Mouse (Mus musculus) spleen, embryonic (tissue): ENCODE data around the gene Col28a1.

Experiments
- CTCF ChIA-PET: fragments of 350-600 bp; sonication (Branson Sonifier 250); formaldehyde crosslinking; loops from one replicate; lab custom pipeline; 2022; lab: Charles Lee

Col28a1 gene

GRCm38 (mm10) chr6:8119116-8119515 is 73.3 kb downstream of the Col28a1 start:
- CTCF ChIA-PET = no interaction called here

DNA sequence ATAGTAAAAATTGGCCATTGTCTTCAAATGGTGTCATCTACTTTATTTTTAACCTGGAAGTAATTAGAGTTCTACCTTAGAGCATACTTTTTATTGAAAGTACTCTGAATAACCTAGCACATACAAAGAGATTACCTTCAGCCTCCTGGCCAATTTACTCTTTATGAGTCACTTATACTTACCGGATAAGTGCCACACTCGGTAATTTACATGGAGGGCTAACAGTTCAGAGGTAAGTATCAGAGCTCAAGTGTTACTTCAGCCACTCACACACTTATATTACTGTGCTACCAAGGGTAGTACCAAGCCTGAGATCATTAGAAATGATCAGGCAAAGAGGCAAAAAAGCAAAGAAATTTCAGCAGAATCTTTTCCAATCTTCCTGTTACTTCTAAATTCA is 73.8 kb downstream of the Col28a1 start:
- CTCF ChIA-PET = no interaction called here

GRCm38 (mm10) chr6:8105870-8106706 is 86.3 kb downstream of the Col28a1 start:
- CTCF ChIA-PET = no interaction called here

GRCm38 (mm10) chr6:8101224-8101623 is 91.2 kb downstream of the Col28a1 start:
- CTCF ChIA-PET = no interaction called here

- CTCF ChIA-PET = no interaction called here
Observed at GRCm38 (mm10) chr6:8095856-8096255, 96.6 kb downstream of the Col28a1 start.

GRCm38 (mm10) chr6:8094160-8094953 is 98.1 kb downstream of the Col28a1 start:
- CTCF ChIA-PET = no interaction called here

DNA sequence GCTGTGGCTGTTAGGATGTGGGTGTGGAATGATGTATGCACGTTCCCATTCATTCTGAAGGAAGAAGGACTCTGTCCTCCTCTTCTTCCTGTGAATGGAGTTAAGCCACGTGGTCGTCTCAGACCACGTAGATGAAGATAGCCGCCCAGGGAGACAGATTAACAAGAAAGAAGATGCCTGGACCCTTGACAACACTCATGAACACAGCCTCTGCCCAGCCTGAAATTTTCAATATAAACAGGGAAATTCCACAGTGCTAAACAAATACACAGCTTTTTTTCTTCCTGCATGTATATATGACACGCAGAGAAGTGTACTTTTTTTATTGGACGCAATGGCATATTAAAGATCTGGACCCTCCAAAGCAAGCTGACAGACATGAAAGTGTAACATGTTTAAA is 98.9 kb downstream of the Col28a1 start:
- CTCF ChIA-PET = no interaction called here

DNA sequence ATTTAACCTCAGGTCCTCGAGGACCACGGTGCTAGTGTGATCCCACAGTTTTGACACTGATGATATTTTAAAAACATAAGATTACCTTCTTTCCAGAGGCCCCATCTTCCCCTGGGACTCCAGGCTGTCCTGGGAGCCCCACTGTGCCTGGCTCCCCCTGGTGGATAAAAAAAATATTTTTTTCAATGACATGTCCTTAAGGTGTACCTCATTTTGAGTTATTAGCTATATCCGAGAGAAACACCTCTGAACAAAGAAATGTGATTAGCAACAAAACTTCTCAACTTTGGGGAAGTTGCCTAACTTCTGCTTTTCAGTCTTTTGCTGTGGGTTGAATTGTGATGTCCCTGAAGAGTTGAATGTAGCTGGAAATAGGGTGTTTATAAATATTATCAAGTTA is 105.6 kb downstream of the Col28a1 start:
- CTCF ChIA-PET = interaction anchor here (0.7 kb wide), 1 partner anchor 14 kb away, joined by 3 read pairs; no protein-coding TSS in a partner anchor

DNA sequence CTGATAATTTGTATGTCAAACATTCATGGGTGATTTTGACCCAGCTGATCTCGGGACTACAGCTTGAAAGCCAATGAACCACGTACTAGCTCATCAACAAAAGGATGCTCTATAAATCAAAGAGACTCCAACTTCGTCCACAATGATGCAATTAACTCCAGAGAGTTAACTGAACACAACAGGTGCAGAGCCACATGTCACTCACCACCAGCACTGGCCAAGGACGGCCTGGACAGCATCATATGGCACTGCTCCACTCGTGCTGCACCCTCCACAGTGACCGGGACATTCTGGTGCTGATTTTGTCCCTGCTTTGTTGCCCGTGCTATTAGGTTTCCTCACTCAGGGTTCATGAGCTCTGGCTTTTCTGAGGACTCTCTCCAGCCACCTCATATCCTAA is 107.6 kb downstream of the Col28a1 start:
- CTCF ChIA-PET = no interaction called here

GRCm38 (mm10) chr6:8083196-8083595 is 109.2 kb downstream of the Col28a1 start:
- CTCF ChIA-PET = no interaction called here

DNA sequence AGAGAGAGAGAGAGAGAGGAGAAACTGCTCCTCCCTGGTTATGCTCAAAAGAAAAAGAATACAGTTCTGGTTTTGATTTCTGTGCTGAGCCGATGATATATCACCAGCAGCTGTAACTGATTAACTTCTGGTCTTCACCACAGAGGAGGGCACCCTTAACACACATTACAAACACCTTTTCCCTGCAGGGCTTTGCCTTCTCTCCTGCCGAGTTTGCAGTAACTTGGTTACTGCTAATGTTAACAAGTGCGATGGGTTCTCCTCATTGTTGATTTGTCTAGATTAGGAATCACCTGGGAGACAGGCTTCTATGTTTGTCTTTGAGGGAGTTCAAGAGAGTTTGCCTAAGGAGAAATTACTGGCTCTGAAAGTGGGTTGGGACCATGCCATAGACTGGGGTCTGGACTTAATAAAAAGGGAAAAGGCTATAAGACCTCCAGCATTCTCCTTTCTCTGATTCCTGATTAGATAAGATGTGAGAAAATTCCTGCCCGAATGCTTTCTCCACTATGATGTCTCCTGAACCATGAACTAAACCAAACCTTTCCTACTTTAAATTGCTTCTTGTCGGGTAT is 114.8 kb downstream of the Col28a1 start:
- CTCF ChIA-PET = no interaction called here

- CTCF ChIA-PET = no interaction called here
Observed at GRCm38 (mm10) chr6:8074914-8075313, 117.5 kb downstream of the Col28a1 start.

- CTCF ChIA-PET = no interaction called here
Observed at GRCm38 (mm10) chr6:8068979-8069378, 123.4 kb downstream of the Col28a1 start.

- CTCF ChIA-PET = no interaction called here
Observed at GRCm38 (mm10) chr6:8068394-8068793, 124.0 kb downstream of the Col28a1 start.

GRCm38 (mm10) chr6:8067124-8067523 is 125.3 kb downstream of the Col28a1 start:
- CTCF ChIA-PET = no interaction called here

DNA sequence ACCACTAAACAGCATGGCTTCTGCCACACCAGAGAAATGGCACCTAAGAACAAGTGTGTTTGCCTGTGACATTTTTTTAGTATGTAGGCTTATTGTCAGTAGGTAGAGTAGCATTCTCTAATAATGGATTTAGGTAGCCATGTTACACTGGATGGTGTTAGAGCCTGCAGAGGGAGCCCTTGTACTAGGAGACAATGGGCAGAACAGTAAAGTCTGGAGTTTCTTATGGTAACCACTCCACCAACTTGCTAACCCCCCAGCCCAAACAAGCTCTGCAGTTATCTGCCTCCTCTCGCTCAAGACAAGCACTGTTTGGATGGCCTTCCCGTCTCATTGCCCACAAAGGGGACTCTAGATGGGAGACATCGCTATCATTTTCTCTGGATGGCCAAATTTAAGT is 126.2 kb downstream of the Col28a1 start:
- CTCF ChIA-PET = no interaction called here

DNA sequence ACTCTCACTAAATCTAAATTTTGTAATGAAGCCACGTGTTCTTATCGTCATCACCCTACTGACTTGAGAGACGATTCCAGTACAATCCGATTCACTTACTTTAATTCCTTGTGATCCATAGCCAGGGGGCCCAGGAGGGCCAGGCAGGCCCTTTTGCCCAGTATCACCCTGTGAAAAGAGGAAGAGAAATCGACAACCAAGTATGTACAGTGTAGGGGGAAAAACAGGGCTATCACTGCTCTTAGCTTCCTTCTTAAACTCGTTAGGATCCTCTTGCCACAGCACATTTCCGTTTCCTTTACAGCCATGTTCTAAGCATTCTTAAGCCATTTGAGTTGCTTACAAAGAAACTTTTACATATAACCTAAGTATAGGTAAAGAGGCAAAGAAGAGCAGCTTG is 133.2 kb downstream of the Col28a1 start:
- CTCF ChIA-PET = interaction anchor here (0.8 kb wide), 1 partner anchor 1423 kb away, joined by 5 read pairs; no protein-coding TSS in a partner anchor

DNA sequence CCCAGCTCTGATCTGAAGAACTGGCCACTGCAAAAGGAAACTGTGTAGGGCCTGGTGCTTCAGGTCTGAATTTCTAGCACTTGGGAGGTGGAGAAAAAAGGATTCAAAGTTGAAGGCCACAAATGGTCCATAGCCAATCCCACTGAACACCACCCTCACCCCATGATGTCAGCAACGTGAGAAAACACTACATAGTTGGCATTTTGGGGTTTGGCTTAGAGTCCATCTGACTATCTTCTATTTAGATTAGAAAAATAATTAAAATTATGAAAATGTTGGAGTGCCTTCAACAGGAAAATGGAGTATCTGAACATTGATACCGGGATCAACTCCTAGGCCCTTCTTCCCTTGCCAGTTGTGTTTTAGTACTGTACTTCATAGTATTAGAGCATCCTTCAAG is 144.2 kb downstream of the Col28a1 start:
- CTCF ChIA-PET = no interaction called here

DNA sequence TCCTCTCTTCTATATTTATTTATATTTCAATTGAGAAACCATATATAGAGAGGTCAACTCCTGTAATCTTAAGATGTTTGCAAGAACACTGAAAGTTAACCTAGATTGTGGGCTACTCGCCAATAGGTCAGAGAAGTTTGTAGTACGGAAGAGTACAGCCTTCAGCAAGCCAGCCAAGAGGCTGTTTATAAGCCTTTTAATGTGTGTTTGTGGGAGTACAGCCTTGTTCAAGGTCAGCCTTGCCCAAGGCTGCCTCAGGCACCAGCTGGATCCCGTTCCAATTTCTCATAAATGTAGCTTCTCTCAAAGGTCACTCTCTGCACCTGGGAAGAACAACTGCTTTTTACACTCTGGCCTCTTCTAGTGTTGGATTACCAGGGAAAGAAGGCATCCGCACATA is 146.0 kb downstream of the Col28a1 start:
- CTCF ChIA-PET = no interaction called here

DNA sequence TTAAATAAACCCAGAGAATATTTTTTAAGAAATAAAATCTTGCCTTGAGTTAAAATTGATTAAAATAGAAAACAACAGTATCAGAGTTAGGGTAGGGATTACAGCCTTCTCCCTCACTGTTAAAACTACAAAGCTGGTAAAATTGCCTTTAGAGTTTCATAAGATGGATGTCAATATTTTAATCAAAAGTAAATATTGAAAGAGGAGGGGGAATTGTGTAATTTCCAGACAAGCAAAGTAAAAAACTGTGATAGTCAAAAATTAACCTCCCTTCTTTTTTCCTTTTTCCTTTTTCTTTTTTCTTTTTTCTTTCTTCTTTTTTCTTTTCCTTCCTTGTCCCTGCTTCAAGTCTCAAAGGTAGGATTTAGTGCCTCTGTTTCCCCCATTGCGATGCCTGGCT is 146.6 kb downstream of the Col28a1 start:
- CTCF ChIA-PET = no interaction called here

GRCm38 (mm10) chr6:8028711-8029110 is 163.7 kb downstream of the Col28a1 start:
- CTCF ChIA-PET = no interaction called here

- CTCF ChIA-PET = no interaction called here
Observed at GRCm38 (mm10) chr6:8025332-8026129, 166.9 kb downstream of the Col28a1 start.
